Mouse (Mus musculus) embryonic fibroblast, embryonic 13.5 days (primary cell): Measurements from ENCODE around the gene Psmc3.

Experiments
- CTCF ChIP-seq: IDR thresholded peaks from 2 replicates; pipeline ENCODE4 v1.5.1; 2011; ENCODE audit warnings: mild to moderate bottlenecking, control low read depth, low read length, moderate library complexity, borderline replicate concordance; ENCODE audit not compliant: insufficient read depth
- POLR2A ChIP-seq: IDR thresholded peaks from 2 replicates; pipeline ENCODE4 v1.6.1; 2011; ENCODE audit warnings: low read depth, mild to moderate bottlenecking, control low read depth, low read length, moderate library complexity

GRCm38 (mm10) chr2:91035385-91035784 is 18.4 kb upstream of the Psmc3 start, which contains the start of gene Rapsn:
- TF ChIP-seq CTCF (no peak), POLR2A (no peak)
